Mouse (Mus musculus) embryonic facial prominence, embryonic 14.5 days (tissue): ENCODE measurements around the gene Stard3nl. TPM values are rescaled to one million over a fixed set of nuclear protein-coding genes. Genes with fewer than 3 reads are reported as not detected.
A peak's percentile ranks its signal among the peaks of the same experiment; 100 is the strongest.

Source experiments
- ATAC-seq: fragments of 200-750 bp; cut with Nextera tagmentation; 2 replicates; pipeline ENCODE4 v1.8.0; 2017; ENCODE audit warnings: low read depth, moderate number of reproducible peaks, moderate TSS enrichment
- DNase-seq: peaks from one replicate; pipeline ENCODE4 v3.0.0-alpha.2; 2015; ENCODE audit warnings: low spot score
- H3K27ac ChIP-seq: fragments of 300-500 bp; sonication (generic); replicated peaks from 2 replicates; pipeline ENCODE4 v1.5.1; 2014; ENCODE audit warnings: low read depth, mild to moderate bottlenecking, low read length, moderate library complexity
- H3K27me3 ChIP-seq: fragments of 300-500 bp; sonication (generic); replicated peaks from 2 replicates; pipeline ENCODE4 v1.6.1; 2014; ENCODE audit warnings: low read length; ENCODE audit not compliant: control insufficient read depth, insufficient read depth
- H3K36me3 ChIP-seq: fragments of 300-500 bp; sonication (generic); 2 replicates; pipeline ENCODE4 v1.6.1; 2014; ENCODE audit warnings: low read length, mixed read lengths; ENCODE audit not compliant: control insufficient read depth, insufficient read depth
- H3K4me1 ChIP-seq: fragments of 300-500 bp; sonication (generic); 2 replicates; pipeline ENCODE4 v1.6.1; 2014; ENCODE audit warnings: antibody characterized with exemption, low read length; ENCODE audit not compliant: control insufficient read depth, insufficient read depth
- H3K4me2 ChIP-seq: fragments of 300-500 bp; sonication (generic); 2 replicates; pipeline ENCODE4 v1.6.1; 2014; ENCODE audit warnings: low read depth, mild to moderate bottlenecking, low read length, moderate library complexity, mixed read lengths
- H3K4me3 ChIP-seq: fragments of 300-500 bp; sonication (generic); 2 replicates; pipeline ENCODE4 v1.5.1; 2014; ENCODE audit warnings: low read depth, mild to moderate bottlenecking, low read length
- H3K9ac ChIP-seq: fragments of 300-500 bp; sonication (generic); 2 replicates; pipeline ENCODE4 v1.6.1; 2014; ENCODE audit warnings: low read depth, mild to moderate bottlenecking, low read length, moderate library complexity, mixed read lengths
- H3K9me3 ChIP-seq: fragments of 300-500 bp; sonication (generic); 2 replicates; pipeline ENCODE4 v1.6.1; 2016; ENCODE audit warnings: low read length; ENCODE audit not compliant: control insufficient read depth
- WGBS: fragments of 180-500 bp; shearing (Covaris S2); extraction: QIAGEN DNeasy Blood & Tissue Kit; methylation state at CpG from one replicate; pipeline ENCODE4 v1.1.7; 2014; 5-methylcytosine and 5-hydroxymethylcytosine counted together
- polyA plus RNA-seq: library from polyadenylated mRNA; unstranded; fragments of >200 nt; fragmentation: Nextera tagmentation; extraction: Ambion mirVana; gene quantifications from 2 replicates; pipeline ENCODE4 v1.2.1, GENCODE M21; 2014

The Stard3nl gene
- polyA plus RNA-seq, 1 experiment from 2014 or later: 101 TPM

DNA sequence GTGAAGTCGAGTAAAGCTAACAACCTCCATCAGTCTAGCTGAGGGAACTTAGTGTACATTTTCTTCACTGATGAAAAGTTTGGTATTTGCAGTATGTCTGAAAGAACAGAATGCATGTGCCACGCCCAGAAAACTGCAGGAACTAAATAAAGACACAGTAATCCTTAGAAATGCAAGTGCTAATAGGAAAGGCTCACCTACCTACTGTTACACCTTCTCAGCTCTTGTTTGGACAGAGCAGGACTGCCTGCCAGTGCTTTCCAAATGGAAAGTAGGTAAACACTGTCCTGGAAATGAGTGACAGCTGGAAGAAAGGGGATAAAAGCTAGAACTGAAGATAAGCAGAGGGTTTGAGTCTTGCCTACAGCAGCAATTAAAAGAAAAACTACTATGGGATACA, 1.9 kb downstream of the Stard3nl start:
- peaks cover 10% of the 10 kb centered on the region for H3K4me1 ChIP-seq
- ATAC-seq: no peak
- peak overlapping the region; percentile 55 for H3K4me2 ChIP-seq
- 61% methylated on average over 2 of the region's 2 CpGs for WGBS
- H3K9me3 ChIP-seq: no peaks in the 10 kb centered on the region
- H3K36me3 ChIP-seq: 0 out of 2 replicates have a peak, but pooled peaks cover 4% of the 10 kb centered on the region
- no peak overlapping the region for H3K27ac ChIP-seq
- no peaks in the 10 kb centered on the region for H3K27me3 ChIP-seq
- DNase-seq: peak; percentile 41
- H3K4me3 ChIP-seq: no peak overlapping the region
- H3K9ac ChIP-seq: no peak overlapping the region

DNA sequence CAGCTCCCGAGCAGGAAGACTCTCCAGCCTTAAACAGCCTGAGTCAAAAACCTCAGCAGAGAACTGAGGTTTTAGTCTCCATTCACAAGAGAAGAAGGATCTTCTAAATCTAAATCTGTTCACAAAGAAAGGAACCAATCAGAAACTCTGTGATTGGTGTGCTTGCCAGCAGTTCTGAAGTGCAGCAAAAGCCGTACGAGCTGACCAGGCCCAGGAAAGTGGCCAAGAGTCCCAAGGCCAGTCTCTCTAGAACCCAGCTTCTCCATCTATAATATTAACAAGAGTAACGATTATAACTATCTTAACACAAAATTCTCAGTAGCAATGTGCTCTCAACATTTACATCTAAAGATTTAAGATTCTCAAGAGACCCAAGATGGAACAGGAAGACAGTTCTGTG, 4.0 kb downstream of the Stard3nl start:
- no peak for DNase-seq
- no peak overlapping the region for H3K9ac ChIP-seq
- 81% methylated on average over 4 of the region's 4 CpGs for WGBS
- ATAC-seq: no peak
- no peak overlapping the region for H3K4me3 ChIP-seq
- H3K9me3 ChIP-seq: no peaks in the 10 kb centered on the region
- H3K27me3 ChIP-seq: no peaks in the 10 kb centered on the region
- no peak overlapping the region for H3K27ac ChIP-seq
- H3K36me3 ChIP-seq: 0 out of 2 replicates have a peak, but pooled peaks cover 4% of the 10 kb centered on the region
- no peak overlapping the region for H3K4me2 ChIP-seq
- peaks cover 10% of the 10 kb centered on the region for H3K4me1 ChIP-seq

DNA sequence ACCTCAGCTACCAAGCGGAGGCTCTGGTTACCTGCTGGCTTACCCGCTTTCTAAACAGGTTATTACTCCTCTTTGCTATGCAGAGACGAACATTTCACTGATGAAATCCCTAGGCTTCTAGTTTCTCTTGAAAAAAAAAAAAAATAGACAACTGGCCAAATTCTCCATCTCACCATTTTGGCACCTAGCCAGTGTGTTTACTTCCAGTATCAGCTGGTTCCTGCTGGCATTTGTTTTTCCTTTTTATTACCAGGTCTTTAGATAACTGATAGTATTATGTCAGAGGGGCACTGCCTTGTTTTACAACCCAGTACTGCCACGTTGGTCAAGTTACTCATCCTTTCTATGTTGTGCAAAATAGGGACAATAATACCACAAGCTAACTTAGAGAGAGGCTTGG, 5.3 kb downstream of the Stard3nl start:
- WGBS: 77% methylated on average over 4 of the region's 4 CpGs
- Histone ChIP-seq H3K9me3 (no peaks in the 10 kb centered on the region), H3K4me3 (no peak overlapping the region), H3K4me1 (peaks cover 14% of the 10 kb centered on the region), H3K27me3 (no peaks in the 10 kb centered on the region), H3K4me2 (no peak overlapping the region), H3K9ac (no peak overlapping the region), H3K36me3 (0 out of 2 replicates have a peak, but pooled peaks cover 4% of the 10 kb centered on the region), H3K27ac (no peak overlapping the region)
- no peak for ATAC-seq
- no peak for DNase-seq

DNA sequence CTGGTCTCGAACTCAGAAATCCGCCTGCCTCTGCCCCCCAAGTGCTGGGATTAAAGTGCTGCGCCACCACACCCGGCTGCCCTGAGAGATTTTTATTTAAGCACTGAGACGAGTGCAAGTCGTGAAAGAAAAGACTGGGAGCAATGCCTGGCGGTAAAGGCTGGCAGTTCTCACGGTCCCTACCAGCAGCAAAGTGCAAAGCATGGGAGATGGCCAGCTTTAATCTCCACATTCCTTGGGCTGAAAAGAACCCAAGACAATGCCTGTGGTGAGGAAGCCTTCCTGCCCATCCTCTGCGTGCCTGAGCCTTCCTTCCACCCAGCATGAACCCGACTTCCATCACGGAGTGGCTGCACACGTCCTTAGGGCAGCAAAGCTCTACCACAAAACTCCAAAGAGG, 5.7 kb downstream of the Stard3nl start:
- Histone ChIP-seq H3K27me3 (no peaks in the 10 kb centered on the region), H3K27ac (no peak overlapping the region), H3K9ac (no peak overlapping the region), H3K4me3 (no peak overlapping the region), H3K4me2 (no peak overlapping the region), H3K4me1 (peaks cover 14% of the 10 kb centered on the region), H3K9me3 (no peaks in the 10 kb centered on the region), H3K36me3 (0 out of 2 replicates have a peak, but pooled peaks cover 4% of the 10 kb centered on the region)
- ATAC-seq (no peak), DNase-seq (no peak)
- WGBS: 56% methylated on average over 12 of the region's 12 CpGs

DNA sequence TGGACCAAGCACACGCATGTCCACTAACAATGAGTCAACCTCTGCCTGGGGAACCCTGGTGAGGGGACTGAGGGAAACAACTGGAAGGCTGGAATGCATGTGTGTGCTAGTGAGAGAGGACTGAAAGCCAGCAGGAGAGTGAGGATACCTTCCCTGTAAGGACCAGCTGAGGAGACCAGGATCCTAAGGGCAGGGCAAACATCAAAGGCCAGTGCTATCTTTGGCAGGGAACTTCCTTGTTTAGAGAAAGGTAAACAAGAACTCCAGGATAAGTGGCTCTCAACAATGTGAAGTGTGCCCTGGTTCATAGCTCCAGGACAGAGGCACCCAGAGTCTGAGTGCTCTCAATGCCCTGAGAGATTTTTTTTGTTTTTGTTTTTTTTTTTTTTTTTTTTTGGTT, 6.2 kb downstream of the Stard3nl start:
- H3K9me3 ChIP-seq: no peaks in the 10 kb centered on the region
- no peak for DNase-seq
- ATAC-seq: no peak
- H3K27ac ChIP-seq: no peak overlapping the region
- 78% methylated on average over 1 of the region's 1 CpGs for WGBS
- H3K4me2 ChIP-seq: no peak overlapping the region
- peaks cover 14% of the 10 kb centered on the region for H3K4me1 ChIP-seq
- no peak overlapping the region for H3K4me3 ChIP-seq
- no peaks in the 10 kb centered on the region for H3K27me3 ChIP-seq
- H3K9ac ChIP-seq: no peak overlapping the region
- 0 out of 2 replicates have a peak, but pooled peaks cover 4% of the 10 kb centered on the region for H3K36me3 ChIP-seq

DNA sequence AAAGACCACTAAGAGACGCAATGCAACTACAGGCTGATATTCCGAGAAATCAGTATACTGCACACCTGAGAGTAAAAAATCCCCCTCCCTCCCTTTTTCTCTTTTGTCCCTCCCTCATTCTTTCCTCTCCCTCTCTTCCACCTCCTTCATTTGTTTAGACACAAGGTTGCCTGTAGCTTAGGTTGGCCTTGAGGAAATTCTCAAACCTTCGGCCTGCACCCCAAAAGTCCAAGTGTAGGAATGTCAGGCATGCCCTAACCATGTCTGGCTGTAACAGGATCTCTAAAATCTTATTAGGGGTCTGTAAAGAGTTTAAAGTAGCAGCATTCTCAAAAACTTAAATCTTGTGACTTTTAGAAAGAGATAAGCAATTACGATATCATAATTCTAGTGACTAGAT, 10.4 kb downstream of the Stard3nl start:
- H3K4me1 ChIP-seq: 0 out of 2 replicates have a peak, but pooled peaks cover 4% of the 10 kb centered on the region
- no peak overlapping the region for H3K4me2 ChIP-seq
- H3K27me3 ChIP-seq: no peaks in the 10 kb centered on the region
- WGBS: 79% methylated on average over 4 of the region's 4 CpGs
- no peak overlapping the region for H3K9ac ChIP-seq
- no peaks in the 10 kb centered on the region for H3K36me3 ChIP-seq
- DNase-seq (no peak), ATAC-seq (no peak)
- H3K27ac ChIP-seq: no peak overlapping the region
- no peaks in the 10 kb centered on the region for H3K9me3 ChIP-seq
- no peak overlapping the region for H3K4me3 ChIP-seq

DNA sequence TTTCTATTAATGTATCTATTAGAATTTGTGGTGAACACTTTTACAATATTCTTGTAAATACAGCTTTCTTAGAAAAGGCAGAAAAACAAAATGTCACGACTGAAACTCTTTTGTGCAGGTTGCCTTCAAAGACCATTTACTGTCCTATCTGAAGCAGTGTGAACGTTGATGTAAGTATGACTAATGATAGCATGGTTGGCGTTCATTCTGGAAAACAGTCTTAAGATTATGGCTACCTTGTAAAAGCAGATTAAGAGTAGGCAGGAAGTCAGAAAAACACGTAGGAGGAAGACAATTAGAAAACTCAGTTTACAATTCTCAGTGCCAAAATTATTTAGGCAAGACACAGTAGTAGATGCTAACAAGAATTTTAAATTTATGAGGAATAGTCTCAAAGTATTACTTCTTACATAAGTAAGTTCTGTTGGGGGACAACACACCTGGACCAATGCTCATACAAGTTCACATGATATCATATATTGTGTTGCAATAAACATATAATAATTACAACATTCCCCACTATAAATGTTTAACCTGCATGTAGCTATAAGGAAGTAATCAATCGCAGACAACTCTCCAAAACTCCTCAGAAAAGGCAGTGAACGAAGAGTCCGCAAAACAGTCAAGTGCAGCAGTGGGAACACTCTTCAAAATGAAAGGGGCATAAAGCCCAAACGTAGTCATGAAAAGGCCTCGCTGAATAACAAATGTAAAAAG, 14.3 kb downstream of the Stard3nl start:
- no peaks in the 10 kb centered on the region for H3K27me3 ChIP-seq
- ATAC-seq: no peak
- WGBS: 84% methylated on average over 9 of the region's 9 CpGs
- no peaks in the 10 kb centered on the region for H3K9me3 ChIP-seq
- 0 out of 2 replicates have a peak, but pooled peaks cover 1% of the 10 kb centered on the region for H3K36me3 ChIP-seq
- H3K4me2 ChIP-seq: no peak overlapping the region
- no peak overlapping the region for H3K4me3 ChIP-seq
- H3K4me1 ChIP-seq: 0 out of 2 replicates have a peak, but pooled peaks cover 4% of the 10 kb centered on the region
- no peak overlapping the region for H3K9ac ChIP-seq
- H3K27ac ChIP-seq: no peak overlapping the region
- no peak for DNase-seq

DNA sequence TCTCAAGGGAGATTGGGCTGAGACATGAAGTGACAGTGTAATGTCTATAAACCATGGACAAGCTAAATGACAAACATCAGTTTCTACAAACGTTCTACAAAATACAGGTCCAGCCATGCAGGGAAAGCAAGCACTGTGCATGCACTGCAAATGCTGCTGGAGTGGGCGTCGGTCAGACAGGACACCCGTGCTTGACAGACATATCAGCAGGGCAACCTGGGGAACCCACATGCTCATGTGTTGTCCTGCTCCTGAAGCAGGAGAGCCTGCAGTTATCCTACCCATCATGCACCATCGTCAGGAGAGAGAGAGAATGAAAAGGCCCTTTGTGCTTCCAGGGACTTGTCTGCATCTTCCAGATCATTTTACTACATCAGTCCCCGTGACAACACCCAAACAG, 16.3 kb downstream of the Stard3nl start:
- H3K4me1 ChIP-seq: no peaks in the 10 kb centered on the region
- WGBS: 59% methylated on average over 6 of the region's 6 CpGs
- no peak overlapping the region for H3K27ac ChIP-seq
- H3K9me3 ChIP-seq: no peaks in the 10 kb centered on the region
- H3K36me3 ChIP-seq: peaks cover 11% of the 10 kb centered on the region; the same call in 1 of the 2 replicates
- H3K27me3 ChIP-seq: no peaks in the 10 kb centered on the region
- H3K9ac ChIP-seq: no peak overlapping the region
- no peak for DNase-seq
- H3K4me3 ChIP-seq: no peak overlapping the region
- no peak overlapping the region for H3K4me2 ChIP-seq
- no peak for ATAC-seq
